Mouse (Mus musculus) liver (tissue): ENCODE data around the gene Ipo4.

Source experiments
- DNase-seq: peaks from one replicate; pipeline ENCODE4 v3.0.0-alpha.2; 2020; ENCODE audit warnings: mixed read lengths

Gene Ipo4

DNA sequence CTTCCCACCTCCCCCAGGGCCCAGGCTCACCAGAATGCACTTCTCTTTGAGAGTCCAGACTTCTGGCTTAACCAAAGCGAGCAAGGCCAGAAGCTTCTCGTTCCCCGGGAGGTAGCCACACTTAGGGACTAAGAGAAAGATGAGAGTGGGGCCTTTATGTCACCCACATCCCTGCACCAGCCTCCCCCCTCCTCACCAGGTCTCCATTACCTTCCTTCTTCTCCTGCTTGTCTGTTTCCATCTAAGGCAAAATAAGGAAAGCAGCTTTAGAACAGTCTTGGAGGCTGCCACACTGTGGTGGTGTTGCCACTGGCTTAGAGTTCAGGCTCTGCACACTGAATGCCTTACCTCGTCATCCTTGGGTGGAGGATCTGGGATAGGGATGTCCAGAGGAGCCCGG is 46.5 kb downstream of the Ipo4 start:
- DNase-seq = no peak

DNA sequence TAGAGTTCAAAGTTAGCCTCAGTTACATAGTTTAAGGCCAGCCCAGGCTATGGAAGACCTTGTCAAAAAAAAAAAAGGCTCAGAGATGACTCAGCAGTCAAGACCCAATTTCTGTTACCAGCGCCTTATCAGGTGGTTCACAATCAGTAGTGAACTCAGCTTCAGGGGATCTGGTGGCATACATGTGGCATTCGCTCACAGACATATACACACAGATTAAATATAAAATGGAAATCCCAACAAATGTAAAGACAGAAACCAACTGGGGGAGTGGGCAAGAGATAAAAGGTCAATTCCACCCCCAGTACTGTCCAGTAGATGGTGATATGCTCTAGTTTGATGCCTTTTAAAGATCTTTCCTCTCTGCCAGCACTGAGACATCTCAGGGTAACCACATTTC is 49.6 kb downstream of the Ipo4 start:
- DNase-seq = peak; percentile 61

DNA sequence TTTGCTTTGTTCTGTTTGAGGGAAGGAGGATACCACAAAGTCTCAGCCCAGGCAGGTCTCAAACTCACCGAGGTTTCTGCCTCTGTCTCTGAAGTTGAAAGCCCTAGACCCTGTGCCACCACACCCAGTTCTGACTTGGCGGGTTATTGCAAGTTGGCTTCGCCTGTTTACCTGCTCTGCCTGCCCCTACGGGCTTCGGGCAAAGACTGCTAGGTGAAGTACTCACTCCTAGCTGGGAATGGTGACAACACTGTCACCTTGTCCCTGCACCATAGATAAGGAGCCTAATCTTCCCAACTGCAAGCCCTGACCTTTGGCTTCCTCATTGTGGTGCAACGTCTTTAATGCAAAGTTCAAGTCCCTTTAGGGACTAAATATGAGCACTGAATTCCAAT is 50.2 kb downstream of the Ipo4 start:
- DNase-seq = peak; percentile 72

DNA sequence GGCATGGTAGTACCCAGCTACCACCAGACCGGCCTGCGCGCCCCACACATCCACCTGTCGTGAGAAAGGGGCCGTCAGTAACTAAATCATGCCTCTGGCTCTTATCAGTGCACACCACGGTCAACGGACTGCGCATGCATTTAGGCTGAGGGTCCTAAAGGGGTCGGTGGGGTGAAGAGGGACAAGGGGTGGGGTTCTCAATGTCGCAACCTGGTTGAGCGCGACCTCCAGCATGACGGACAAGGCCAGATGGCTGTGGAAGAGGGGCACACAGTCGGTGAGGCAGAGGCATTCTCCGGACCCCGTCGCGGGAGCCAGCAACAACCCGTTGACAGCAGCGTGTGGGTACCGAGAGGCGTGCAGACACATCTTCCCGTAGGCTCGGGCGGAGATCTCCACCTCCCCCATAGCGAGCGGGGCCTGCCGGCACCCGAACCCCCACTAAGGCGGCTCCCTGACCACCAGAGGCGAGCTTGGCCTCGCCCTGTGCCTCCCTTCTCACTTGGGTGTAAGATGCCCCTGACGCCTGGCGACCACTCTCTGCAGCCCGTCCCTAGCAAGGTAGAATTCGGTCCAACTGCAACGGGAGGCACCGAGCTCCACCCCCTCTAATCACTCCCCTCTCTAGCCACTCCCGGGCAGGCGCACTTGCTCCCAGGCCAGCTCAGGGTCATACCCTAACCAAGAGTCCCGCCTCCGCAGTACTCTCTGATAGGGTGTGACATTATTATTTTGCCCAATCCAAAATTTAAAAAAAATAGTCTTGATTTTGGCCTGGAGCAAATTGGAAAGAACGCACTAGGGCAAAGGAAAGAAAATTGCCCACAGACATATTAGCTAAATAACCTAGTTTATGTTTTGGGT is 50.8 kb downstream of the Ipo4 start, which contains the start of gene Emc9:
Gene Emc9 (minus strand): TSS at position 601 of the 864 bp plus-strand sequence.
- DNase-seq = peak; percentile 93

DNA sequence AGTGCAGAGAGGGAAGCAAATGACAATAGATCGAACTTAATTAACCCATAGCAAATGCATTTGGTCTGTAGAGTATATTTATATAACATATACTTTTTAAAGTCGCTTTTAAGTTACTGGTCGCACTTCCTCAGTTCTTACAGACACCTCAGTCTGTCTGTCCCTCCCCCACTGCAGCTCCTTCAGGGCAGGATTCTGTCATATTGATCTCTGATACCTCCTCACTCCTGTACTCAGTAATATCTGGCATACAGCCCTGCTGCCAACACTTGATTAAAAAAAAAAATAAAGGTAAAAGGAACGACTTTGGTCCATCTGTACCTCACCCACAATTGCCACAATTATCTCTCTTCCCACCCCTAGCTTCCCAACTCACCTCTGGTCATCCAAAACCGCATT is 51.5 kb downstream of the Ipo4 start:
- no peak for DNase-seq

DNA sequence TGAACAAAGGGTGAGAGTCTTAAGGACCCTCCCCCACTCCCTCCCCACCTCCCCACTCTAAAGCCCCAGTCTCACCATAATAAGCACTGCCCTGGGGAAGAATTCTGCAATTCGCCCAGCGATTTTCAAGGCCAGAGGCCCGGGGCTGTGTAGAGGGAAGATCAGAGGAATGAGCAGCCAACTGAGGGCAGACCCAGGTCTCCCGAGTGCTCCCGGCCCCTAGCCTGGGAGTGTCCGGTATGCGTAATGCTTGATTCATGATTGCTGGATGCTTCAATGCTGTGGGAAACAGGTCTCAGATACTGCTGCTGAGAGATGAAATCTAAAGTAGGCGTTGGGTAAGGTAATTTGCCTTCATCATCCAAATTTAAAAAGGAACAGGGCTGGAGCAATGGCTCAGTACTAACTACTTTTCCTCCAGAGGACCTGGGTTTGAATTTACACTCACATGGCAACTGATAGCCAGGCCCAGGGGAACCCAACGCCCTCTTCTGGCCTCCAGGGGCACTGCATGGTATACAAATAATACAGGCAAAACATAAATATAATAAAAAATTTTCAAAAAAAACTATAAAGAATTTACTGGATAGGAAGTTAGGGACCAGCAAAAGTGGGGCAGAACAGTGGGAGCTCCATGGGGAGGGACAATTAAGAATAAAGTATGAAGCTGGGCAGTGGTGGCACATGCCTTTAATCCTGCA is 53.6 kb downstream of the Ipo4 start:
- peak; percentile 30 for DNase-seq

DNA sequence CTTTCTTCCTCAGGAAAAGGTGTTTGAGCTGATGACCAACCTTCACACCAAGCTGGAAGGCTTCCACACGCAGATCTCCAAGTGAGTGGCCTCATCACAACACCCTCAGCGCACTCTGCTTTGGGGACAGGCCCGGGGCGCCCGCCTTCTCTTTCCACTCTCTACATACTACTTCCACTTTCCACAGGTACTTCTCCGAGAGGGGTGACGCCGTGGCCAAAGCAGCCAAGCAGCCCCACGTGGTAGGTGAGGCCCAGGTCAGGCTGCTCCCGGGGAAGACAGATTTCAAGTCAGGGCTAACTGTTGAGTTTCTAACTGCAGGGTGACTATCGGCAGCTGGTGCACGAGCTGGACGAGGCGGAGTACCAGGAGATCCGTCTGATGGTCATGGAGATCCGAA is 55.0 kb downstream of the Ipo4 start:
- no peak for DNase-seq

DNA sequence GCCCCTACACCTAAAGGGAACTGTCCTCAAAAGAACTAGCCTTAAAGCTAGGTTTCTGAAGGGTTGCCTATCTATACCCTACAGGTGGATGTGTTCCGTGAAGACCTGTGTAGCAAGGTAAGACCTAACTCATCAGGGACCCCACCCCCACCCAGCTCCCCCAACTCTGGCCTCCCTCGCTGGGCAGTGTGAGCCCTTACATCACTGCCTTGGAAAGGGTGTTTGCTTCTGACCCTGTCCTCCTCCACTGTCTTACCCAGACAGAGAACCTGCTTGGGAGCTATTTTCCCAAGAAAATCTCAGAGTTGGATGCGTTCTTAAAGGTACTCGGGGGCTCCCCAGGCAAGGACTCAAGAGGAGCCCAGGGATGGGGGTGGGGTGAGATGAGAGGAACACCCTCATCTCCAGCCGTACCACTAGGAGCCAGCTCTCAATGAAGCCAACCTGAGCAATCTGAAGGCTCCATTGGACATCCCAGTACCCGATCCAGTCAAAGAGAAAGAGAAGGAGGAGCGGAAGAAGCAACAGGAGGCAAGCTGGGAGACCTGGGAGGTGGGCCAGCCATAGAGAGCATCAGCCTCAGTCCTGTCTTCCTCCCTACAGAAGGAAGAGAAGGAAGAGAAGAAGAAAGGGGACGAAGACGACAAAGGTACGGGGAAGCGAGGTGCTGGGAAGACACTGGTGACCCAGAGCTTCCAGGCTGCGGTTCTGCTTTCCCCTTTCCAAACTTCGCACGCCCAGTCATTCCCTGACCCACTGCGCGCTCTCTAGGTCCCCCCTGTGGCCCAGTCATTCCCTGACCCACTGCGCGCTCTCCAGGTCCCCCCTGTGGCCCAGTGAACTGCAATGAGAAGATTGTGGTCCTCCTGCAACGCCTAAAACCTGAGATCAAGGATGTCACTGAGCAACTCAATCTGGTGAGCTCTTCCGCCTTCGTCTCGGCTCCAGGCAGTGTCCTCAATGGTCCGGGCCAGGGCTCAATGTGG is 56.0 kb downstream of the Ipo4 start:
- no peak for DNase-seq

DNA sequence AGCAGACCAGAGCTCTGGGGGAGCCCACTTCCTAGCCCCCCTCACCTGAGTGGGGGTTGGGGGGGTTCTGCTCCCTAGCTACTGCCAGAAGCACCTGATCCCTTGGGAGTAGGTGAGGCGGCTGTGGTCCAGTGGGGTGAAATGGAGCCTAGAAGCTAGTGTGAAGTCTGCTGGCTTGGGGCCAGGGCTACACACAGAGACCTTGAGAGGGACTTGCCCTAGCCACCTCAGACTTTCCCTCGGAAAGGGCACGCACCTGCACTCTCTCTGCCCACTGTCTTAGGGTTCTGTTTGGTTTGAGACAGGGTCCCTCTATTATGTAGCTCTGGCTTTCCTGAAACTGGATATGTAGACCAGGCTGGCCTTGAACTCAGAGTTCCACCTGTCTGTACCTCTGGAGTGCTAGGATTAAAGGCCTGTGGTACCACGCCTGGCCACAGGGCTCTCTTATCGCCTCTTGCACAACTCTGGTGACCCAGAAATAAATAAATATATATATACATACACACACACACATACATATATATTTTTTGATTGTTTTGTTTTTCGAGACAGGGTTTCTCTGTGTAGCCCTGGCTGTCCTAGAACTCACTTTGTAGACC is 57.0 kb downstream of the Ipo4 start:
- peak; percentile 51 for DNase-seq

DNA sequence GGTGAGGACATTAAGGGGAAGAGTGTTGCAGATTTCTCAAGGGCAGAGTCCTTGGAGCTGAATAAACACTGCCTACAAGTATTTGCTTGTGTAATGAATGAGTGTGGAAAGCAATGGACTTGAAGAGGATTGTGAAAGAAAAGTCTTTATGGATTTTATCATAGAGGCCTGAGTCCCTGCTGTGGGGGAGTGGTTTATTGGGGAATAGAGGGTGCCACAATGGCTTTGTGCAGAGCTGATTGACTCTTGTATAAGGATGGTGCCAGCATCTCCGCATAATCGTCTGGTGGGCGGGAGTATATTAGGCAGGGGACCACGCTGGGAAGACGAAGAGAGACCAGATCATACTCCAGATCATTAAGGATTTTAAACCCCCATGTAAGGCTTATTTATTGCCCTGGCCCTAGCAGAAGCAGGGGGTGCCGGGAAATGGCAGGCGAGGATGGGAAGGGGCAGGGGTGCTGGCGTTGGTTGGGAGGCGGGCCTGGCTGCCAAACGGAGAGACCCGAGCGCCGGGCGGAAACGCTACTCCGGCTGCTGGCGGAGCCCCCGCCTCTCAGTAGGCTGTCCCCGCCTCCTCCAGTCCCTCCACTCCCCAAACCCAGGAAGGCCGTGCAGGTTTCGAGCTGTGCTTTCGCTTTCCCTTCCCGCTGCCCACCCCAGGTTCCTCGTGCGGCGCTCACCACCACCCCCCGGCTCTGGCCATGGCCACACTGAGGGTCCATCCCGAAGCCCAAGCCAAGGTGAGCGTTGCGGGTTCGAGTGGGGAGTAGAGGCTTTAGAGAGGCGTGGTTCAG is 57.7 kb downstream of the Ipo4 start, which contains the start of gene Psme1:
Gene Psme1 (plus strand): TSS at position 253 of the 797 bp plus-strand sequence.
- peak; percentile 83 for DNase-seq

DNA sequence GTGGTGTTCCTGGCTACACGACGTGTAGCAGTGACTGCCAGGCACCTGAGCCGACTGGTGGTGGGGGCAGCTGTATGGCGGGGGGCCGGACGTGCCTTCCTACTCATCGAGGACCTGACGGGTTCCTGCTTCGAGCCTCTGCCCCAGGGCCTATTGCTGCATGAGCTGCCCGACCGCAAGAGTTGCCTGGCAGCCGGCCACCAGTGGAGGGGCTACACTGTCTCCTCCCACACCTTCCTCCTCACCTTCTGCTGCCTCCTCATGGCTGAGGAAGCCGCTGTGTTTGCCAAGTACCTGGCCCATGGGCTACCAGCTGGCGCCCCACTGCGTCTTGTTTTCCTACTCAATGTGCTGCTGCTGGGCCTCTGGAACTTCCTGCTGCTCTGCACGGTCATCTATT is 59.4 kb downstream of the Ipo4 start:
- no peak for DNase-seq

DNA sequence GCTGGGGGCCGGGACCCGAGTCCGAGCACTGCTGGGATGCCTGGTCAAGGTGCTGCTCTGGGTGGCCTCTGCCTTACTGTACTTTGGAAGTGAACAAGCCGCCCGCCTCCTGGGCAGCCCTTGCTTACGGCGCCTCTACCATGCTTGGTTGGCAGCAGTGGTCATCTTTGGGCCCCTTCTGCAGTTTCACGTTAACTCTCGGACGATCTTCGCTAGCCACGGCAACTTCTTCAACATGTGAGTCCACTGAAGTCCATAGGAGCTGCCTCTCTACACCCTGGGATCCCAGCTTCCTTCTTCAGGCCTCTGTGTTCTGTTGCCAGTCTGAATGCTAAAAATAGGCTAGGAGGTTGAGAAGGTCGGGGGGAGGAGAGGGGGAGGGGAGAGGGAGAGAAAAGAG is 60.0 kb downstream of the Ipo4 start:
- DNase-seq = no peak
